Mouse (Mus musculus) E14TG2a.4 (cell line): ENCODE results near the gene Gpr153.

Source experiments
- CTCF ChIP-seq: conservative IDR thresholded peaks from 2 replicates; pipeline ENCODE4 v1.5.1; 2014; ENCODE audit warnings: low read length
- POU5F1 ChIP-seq: IDR thresholded peaks from 2 replicates; pipeline ENCODE4 v1.6.1; 2014; ENCODE audit warnings: low read length, borderline replicate concordance

GRCm38 (mm10) chr4:152263512-152264176 is 10.4 kb upstream of the Gpr153 start:
- TF ChIP-seq CTCF: no peak
- no peak for TF ChIP-seq POU5F1
